Mouse (Mus musculus) CH12.LX (cell line): Measurements from ENCODE around the gene Rrp8. TPM values are rescaled to one million over a fixed set of nuclear protein-coding genes. Genes with fewer than 3 reads are reported as not detected.

Experiments
- DNase-seq: peaks from one replicate; pipeline ENCODE4 v3.0.0-alpha.2; 2013; ENCODE audit errors: extremely low read depth
- H3K27ac ChIP-seq: 2 replicates; pipeline ENCODE4 v1.5.1; 2012; ENCODE audit warnings: low read depth, mild to moderate bottlenecking, control low read depth, moderate library complexity; ENCODE audit not compliant: insufficient read depth
- H3K27me3 ChIP-seq: replicated peaks from 2 replicates; pipeline ENCODE3; 2012; ENCODE audit warnings: inconsistent platforms
- H3K36me3 ChIP-seq, 2 experiments: replicated peaks in 1 of 2; 2 replicates each; pipeline versions ENCODE3 to v1.6.1; 2012; ENCODE audit warnings: inconsistent platforms in 1 of 2, low read length in 1 of 2, mild to moderate bottlenecking in 1 of 2, mixed read lengths in 1 of 2, moderate library complexity in 1 of 2; ENCODE audit not compliant: control insufficient read depth in 1 of 2, insufficient read depth in 1 of 2
- H3K4me1 ChIP-seq, 2 experiments: 2 replicates each; pipeline ENCODE4 v1.6.1; 2012; ENCODE audit warnings: inconsistent platforms in 1 of 2, moderate library complexity in 1 of 2; ENCODE audit not compliant: insufficient read depth in 2 of 2, control insufficient read depth in 1 of 2
- H3K4me2 ChIP-seq: 2 replicates; pipeline ENCODE4 v1.6.1; 2012; ENCODE audit warnings: low read depth, mild to moderate bottlenecking, control low read depth; ENCODE audit not compliant: poor library complexity, insufficient read depth, severe bottlenecking
- H3K4me3 ChIP-seq, 3 experiments: fragments of 150-350 bp in 1 of 3; sonication (generic) in 1 of 3; replicated peaks in 1 of 3; 2 replicates each; pipeline versions ENCODE3 to v1.5.1; 2011 to 2012; ENCODE audit warnings: low read depth in 2 of 3, low read length in 2 of 3, mild to moderate bottlenecking in 2 of 3, moderate library complexity in 2 of 3, control low read depth in 1 of 3, improper control_type of control experiment in 1 of 3, inconsistent platforms in 1 of 3, mixed read lengths in 1 of 3; ENCODE audit not compliant: poor library complexity in 1 of 3
- H3K79me2 ChIP-seq: replicated peaks from 2 replicates; pipeline ENCODE4 v1.6.1; 2012; ENCODE audit warnings: mild to moderate bottlenecking, moderate library complexity; ENCODE audit not compliant: control insufficient read depth, poor library complexity, insufficient read depth, severe bottlenecking; ENCODE audit errors: extremely low read depth
- H3K9ac ChIP-seq: 2 replicates; pipeline ENCODE4 v1.6.1; 2012; ENCODE audit warnings: low read depth, mild to moderate bottlenecking, control low read depth, moderate library complexity; ENCODE audit not compliant: insufficient read depth
- H3K9me3 ChIP-seq: replicated peaks from 2 replicates; pipeline ENCODE3; 2012; ENCODE audit warnings: low read length, inconsistent platforms, mixed read lengths
- BHLHE40 ChIP-seq: IDR thresholded peaks from 2 replicates; pipeline ENCODE4 v1.6.1; 2011; ENCODE audit warnings: mild to moderate bottlenecking, low read depth, low read length, improper control_type of control experiment
- CHD1 ChIP-seq: IDR thresholded peaks from 2 replicates; pipeline ENCODE4 v1.6.1; 2012; ENCODE audit warnings: low read depth, low read length, improper control_type of control experiment, inconsistent platforms
- CHD2 ChIP-seq: IDR thresholded peaks from 2 replicates; pipeline ENCODE4 v1.6.1; 2011; ENCODE audit warnings: low read length, improper control_type of control experiment
- EP300 ChIP-seq: IDR thresholded peaks from 2 replicates; pipeline ENCODE4 v1.6.1; 2011; ENCODE audit warnings: low read length, improper control_type of control experiment
- ETS1 ChIP-seq: conservative IDR thresholded peaks from 2 replicates; pipeline ENCODE4 v1.6.1; 2012; ENCODE audit warnings: low read depth, mild to moderate bottlenecking, inconsistent platforms, low read length, improper control_type of control experiment, moderate library complexity
- GABPA ChIP-seq: IDR thresholded peaks from 2 replicates; pipeline ENCODE4 v1.6.1; 2012; ENCODE audit warnings: low read depth, low read length, improper control_type of control experiment, inconsistent platforms; ENCODE audit not compliant: insufficient replicate concordance
- IRF4 ChIP-seq: IDR thresholded peaks from 2 replicates; pipeline ENCODE4 v1.6.1; 2014; ENCODE audit warnings: low read depth, mild to moderate bottlenecking, inconsistent platforms, low read length, improper control_type of control experiment
- JUN ChIP-seq: IDR thresholded peaks from 2 replicates; pipeline ENCODE4 v1.6.1; 2011; ENCODE audit warnings: low read depth, mild to moderate bottlenecking, low read length, improper control_type of control experiment, moderate library complexity; ENCODE audit not compliant: insufficient read depth
- JUND ChIP-seq: conservative IDR thresholded peaks from 2 replicates; pipeline ENCODE4 v1.6.1; 2011; ENCODE audit warnings: low read depth, low read length, improper control_type of control experiment
- MAX ChIP-seq: IDR thresholded peaks from 2 replicates; pipeline ENCODE4 v1.6.1; 2011; ENCODE audit warnings: low read length, improper control_type of control experiment
- MAZ ChIP-seq: IDR thresholded peaks from 2 replicates; pipeline ENCODE4 v1.6.1; 2012; ENCODE audit warnings: low read depth, mild to moderate bottlenecking, inconsistent platforms, low read length, improper control_type of control experiment, moderate library complexity
- MEF2A ChIP-seq: IDR thresholded peaks from 2 replicates; pipeline ENCODE4 v1.6.1; 2014; ENCODE audit warnings: low read depth, mild to moderate bottlenecking, inconsistent platforms, low read length, improper control_type of control experiment, borderline replicate concordance
- MXI1 ChIP-seq: IDR thresholded peaks from 2 replicates; pipeline ENCODE4 v1.6.1; 2011; ENCODE audit warnings: mild to moderate bottlenecking, low read depth, low read length, improper control_type of control experiment
- MYC ChIP-seq: IDR thresholded peaks from 2 replicates; pipeline ENCODE4 v1.6.1; 2011; ENCODE audit warnings: low read depth, mild to moderate bottlenecking, improper control_type of control experiment, low read length
- NRF1 ChIP-seq: IDR thresholded peaks from 2 replicates; pipeline ENCODE4 v1.6.1; 2014; ENCODE audit warnings: low read depth, mild to moderate bottlenecking, inconsistent platforms, low read length, improper control_type of control experiment, moderate library complexity
- POLR2AphosphoS2 ChIP-seq: IDR thresholded peaks from 2 replicates; pipeline ENCODE4 v1.6.1; 2011; ENCODE audit warnings: low read depth, low read length, improper control_type of control experiment
- SIN3A ChIP-seq: IDR thresholded peaks from 2 replicates; pipeline ENCODE4 v1.6.1; 2012; ENCODE audit warnings: low read length, improper control_type of control experiment, inconsistent platforms
- USF1 ChIP-seq: IDR thresholded peaks from 2 replicates; pipeline ENCODE4 v1.6.1; 2014; ENCODE audit warnings: low read depth, mild to moderate bottlenecking, inconsistent platforms, low read length, improper control_type of control experiment
- USF2 ChIP-seq: conservative IDR thresholded peaks from 2 replicates; pipeline ENCODE4 v1.6.1; 2011; ENCODE audit warnings: low read depth, low read length, improper control_type of control experiment
- ZKSCAN1 ChIP-seq: IDR thresholded peaks from 2 replicates; pipeline ENCODE4 v1.6.1; 2012; ENCODE audit warnings: low read depth, inconsistent platforms, low read length, improper control_type of control experiment, borderline replicate concordance
- ZNF384 ChIP-seq: IDR thresholded peaks from 2 replicates; pipeline ENCODE4 v1.6.1; 2012; ENCODE audit warnings: low read depth, low read length, improper control_type of control experiment, inconsistent platforms
- dilution Hi-C: fragments of 300-500 bp; cut with MboI; formaldehyde crosslinking; loops from 2 replicates; pipeline ENCODE4 v1.14.3; 2020; ENCODE audit warnings: low sequenced_read_pairs; ENCODE audit not compliant: extremely low pct_unique_long_range_greater_than_20kb, extremely low pct_ligation_motif_present
- in situ Hi-C: fragments of 300-500 bp; cut with MboI; formaldehyde crosslinking; loops from 3 replicates; pipeline ENCODE4 v1.14.3; 2019; ENCODE audit warnings: low sequenced_read_pairs, low pct_ligation_motif_present, low pct_unique_long_range_greater_than_20kb, mixed read lengths
- polyA plus RNA-seq: library from polyadenylated mRNA; unstranded; fragments of >175 nt; gene quantifications from 2 replicates; pipeline ENCODE4 v1.2.1, GENCODE M21; 2012; ENCODE audit warnings: low read depth; ENCODE audit not compliant: insufficient read length
- total RNA-seq, 2 experiments: library from RNA; depleted of rRNA; stranded (reverse); fragments of 300-350 nt in 1 of 2; fragments of >200 nt in 1 of 2; gene quantifications; 2 replicates each; pipeline ENCODE4 v1.2.3; 2012 to 2014

Rrp8 gene
- total and polyA plus RNA-seq, 3 experiments: 28.7 to 84.2 (median 57.3) TPM

- Histone ChIP-seq H3K9me3 (no peaks in the 10 kb centered on the region), H3K9ac (no peak overlapping the region), H3K4me3 (no peak overlapping the region), H3K4me1 (peaks cover 11 to 25% of the 10 kb centered on the region in 2 experiments), H3K27me3 (no peaks in the 10 kb centered on the region), H3K4me2 (no peak overlapping the region), H3K36me3 (no peaks in the 10 kb centered on the region), H3K27ac (no peak overlapping the region), H3K79me2 (no peaks in the 10 kb centered on the region)
- no peak for DNase-seq
- TF ChIP-seq ZKSCAN1 (no peak), GABPA (no peak), EP300 (no peak), ZNF384 (no peak), JUN (no peak), MAZ (no peak), BHLHE40 (no peak), NRF1 (no peak), JUND (no peak), ETS1 (no peak), CHD2 (no peak), POLR2AphosphoS2 (no peak), USF2 (no peak), MAX (no peak), IRF4 (no peak)
- in situ Hi-C loops: no loop called here
- dilution Hi-C loops: no loop called here
Measured at GRCm38 (mm10) chr7:105777316-105777715, 40.1 kb upstream of the Rrp8 start.

- dilution Hi-C loops (no loop called here), in situ Hi-C loops (no loop called here)
- no peak overlapping the region for H3K4me3 ChIP-seq
- H3K4me1 ChIP-seq: peaks cover 11 to 32% of the 10 kb centered on the region in 2 experiments
- H3K79me2 ChIP-seq: no peaks in the 10 kb centered on the region
- no peak overlapping the region for H3K9ac ChIP-seq
- H3K9me3 ChIP-seq: no peaks in the 10 kb centered on the region
- DNase-seq: no peak
- no peaks in the 10 kb centered on the region for H3K36me3 ChIP-seq
- TF ChIP-seq SIN3A (no peak), MYC (no peak), GABPA (no peak), MEF2A (no peak), USF1 (no peak), MXI1 (no peak), CHD1 (no peak)
- H3K27me3 ChIP-seq: no peaks in the 10 kb centered on the region
- H3K4me2 ChIP-seq: no peak overlapping the region
- H3K27ac ChIP-seq: no peak overlapping the region
Measured at GRCm38 (mm10) chr7:105776026-105776425, 38.8 kb upstream of the Rrp8 start.
